Mouse (Mus musculus) kidney, adult 9 months (tissue): ENCODE results near the gene Crkl.
A peak's percentile ranks its signal among the peaks of the same experiment; 100 is the strongest.

Experiments
- DNase-seq: peaks from one replicate; pipeline ENCODE4 v3.0.0; 2022

Crkl gene

GRCm38 (mm10) chr16:17488478-17489468, 37.0 kb downstream of the Crkl start:
- peak; percentile 43 for DNase-seq

DNA sequence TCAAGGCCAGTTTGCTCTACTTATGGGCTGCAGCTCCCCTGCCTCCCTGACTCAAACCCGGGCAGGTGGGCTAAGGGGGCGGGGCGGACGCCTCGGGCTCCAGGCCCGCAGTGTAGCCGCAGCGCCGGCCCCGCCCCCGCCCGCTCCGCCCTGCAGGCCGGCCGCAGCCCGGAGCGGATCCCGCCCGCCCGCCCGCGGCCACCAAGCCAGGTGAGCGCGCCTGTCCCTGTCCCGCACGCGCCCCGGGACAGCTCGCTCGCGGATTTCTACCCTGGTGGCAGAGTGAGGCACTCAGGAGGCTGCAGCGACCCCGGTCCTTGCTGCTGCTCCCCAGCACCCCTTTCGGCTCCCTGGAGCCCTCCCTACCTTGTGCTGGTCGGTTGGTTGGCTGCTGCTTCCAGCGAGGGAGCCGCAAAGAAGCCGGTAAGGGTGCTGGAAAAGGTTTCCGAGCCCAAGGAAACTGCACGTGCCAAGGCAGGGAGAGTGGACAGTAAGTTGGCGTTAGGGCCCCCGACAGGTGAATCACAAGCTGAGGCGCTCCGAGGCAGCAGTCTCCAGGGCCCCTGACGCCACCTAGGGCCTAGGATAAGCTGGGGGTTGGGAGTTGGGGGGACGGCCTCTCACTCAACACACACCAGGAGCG, 37.8 kb downstream of the Crkl start, which contains the start of gene Aifm3:
Gene Aifm3, plus strand, starts transcription at position 143 of the 643 bp plus-strand sequence.
- DNase-seq: no peak

DNA sequence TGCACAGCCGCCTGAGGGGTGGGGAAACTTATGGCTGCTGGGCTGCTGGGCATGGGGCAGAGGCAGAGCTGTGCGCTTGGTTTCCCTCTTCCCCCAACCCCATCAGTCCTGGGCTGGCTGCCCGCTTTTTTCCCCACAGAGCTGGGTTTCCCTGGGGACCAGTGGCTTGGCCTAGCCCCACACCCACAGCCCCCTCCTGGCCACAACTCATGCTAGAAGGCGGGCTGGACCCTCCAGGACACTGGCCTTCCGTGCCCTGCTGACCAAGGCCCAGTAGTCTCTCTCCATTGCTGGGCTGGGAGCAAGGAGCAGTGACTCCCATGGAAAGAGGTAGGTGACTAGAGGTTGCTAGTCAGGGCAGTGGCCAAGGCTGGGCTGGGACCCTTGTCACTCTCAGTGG, 39.4 kb downstream of the Crkl start:
- no peak for DNase-seq

GRCm38 (mm10) chr16:17491896-17492561, 40.2 kb downstream of the Crkl start:
- no peak for DNase-seq

DNA sequence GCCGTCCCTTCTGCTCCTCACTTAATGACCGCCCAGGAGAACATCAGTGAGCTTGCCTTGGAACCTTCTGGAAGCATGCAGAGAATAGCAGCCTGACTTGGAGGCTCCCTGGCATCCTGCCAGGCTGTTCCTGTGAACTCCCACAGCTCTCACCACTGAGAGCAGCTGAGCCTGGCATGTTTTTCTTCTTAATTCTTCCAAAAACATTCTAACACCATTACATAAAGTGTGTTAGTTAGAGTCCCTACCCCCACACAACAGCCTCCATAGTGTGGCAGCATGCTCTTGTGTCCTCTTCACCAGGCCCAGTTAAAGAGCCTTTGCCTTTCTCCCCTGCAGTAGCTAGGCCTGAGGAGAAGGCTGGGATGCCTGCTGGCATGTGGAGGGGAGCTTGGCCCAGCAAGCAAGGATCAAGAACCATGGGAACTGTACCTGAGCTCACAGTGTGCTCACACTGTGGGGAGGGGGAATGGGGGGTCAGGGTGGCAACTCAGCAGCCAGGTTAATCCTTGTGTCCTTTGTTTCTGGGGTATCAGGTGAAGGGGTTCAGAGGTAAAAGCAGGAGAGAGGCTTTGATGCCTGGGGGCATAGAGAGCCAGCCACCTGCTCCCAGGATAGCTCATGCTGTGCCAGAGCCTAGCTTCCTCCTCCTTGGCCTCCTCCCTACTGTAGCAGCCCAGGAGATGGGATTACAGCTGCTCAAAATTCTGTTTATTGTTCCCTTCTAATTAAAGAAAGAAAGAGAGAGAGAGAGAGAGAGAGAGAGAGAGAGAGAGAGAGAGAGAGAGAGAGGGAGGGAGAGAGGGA, 44.9 kb downstream of the Crkl start:
- DNase-seq: peak; percentile 47

DNA sequence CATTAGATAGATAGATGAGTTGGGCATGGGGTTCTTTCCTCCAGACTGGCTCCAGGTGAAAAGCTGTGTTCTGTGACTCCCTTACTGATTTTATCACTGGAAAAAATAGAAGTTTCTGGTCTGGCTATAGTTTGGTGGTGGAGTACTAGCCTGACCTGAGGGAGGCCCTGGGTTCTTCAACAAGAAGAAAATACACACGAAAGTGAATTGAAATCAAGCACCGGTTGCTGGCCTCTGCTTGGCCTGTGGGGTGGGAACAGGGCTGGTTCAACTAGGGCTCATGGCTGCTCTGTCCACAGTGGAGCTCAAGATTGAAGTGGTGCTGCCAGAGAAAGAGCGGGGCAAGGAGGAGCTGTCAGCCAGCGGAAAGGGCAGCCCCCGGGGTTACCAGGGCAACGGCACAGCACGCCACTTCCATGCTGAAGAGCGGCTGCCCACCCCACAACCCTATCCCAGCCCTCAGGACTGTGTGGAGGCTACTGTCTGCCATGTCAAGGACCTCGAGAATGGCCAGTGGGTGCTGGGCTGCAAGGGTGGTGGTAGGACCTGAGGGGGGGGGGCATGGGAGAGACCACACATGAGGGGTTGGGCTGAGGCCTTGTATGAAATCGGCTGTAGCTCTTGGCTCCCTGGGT, 47.6 kb downstream of the Crkl start:
- no peak for DNase-seq

DNA sequence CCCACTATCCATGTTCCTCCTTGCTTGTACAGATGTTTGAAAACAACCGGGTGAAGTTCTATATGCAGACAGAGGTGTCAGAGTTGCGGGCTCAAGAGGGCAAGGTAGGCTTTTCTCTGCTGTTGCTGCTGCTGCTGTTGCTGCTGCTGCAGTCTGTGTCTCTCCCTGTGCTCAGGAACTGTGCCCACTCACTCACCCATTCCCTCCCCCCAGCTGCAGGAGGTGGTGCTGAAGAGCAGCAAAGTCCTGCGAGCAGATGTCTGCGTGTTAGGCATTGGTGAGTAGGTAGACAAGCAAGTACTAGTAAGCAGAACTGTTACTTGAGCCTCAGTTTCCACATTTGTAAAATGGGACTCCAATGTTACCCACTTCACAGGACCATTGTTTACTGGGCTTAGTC, 50.9 kb downstream of the Crkl start:
- no peak for DNase-seq

DNA sequence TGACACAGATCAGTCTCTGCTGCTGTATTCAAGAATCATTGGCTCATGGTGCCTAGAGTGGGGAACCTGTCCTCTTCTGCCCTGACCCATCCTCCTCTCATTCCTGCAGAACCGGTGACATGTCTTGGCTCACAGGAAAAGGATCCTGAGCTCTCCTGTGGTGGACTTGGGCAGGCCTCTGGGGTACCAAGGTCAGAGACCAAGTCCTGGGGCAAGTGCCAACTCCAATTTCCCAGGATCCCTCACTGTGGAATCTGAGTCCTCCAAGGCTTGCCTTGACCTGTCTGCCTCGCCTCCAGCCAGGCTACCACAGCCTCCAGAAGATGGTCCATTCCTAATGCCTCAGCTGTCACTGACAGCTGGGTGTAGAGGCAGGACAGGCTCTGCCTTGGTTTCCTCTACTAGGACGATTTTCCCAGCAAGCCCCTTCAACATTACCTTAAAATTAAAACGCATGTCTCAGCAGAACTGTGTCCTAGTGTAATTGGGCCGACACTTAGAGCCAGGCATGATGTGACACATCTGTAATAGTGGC, 55.3 kb downstream of the Crkl start:
- peak; percentile 80 for DNase-seq

GRCm38 (mm10) chr16:17508031-17508430, 56.2 kb downstream of the Crkl start:
- DNase-seq: peak; percentile 15

DNA sequence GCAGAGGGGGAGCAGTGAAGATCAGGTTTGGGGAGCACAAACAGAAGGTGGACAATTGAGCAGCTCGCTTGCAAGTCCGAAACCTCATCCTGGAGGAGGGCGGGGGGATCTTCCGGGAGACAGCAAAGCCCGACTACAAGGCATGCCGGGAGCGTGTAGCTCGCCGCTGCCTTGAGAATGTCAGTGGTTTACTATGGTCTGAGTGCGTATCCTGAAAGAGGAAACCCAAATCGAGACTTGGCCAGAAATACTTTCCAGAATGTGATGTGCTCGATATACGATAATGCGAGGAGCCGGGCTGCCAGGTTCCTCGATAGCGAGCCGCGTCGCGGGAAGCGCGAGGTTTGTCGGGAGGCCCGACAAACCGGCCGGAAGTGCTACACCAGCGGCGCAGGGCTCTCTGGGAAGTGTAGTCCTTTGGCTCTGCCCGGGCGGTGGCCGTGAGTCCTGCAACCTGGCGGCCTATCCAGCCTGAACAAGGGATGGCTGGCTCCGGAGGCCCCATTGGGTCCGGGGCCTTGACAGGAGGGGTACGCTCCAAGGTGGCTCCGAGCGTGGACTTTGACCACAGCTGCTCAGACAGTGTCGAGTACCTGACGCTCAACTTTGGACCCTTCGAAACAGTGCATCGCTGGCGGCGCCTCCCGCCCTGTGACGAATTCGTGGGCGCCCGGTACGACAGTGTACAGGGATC, 56.9 kb downstream of the Crkl start, which contains the start of gene Lztr1:
Gene Lztr1, plus strand, starts transcription at position 143 of the 694 bp plus-strand sequence.
- DNase-seq: peak; percentile 91

- no peak for DNase-seq
These were observed 57.4 kb downstream of the Crkl start for GRCm38 (mm10) chr16:17509240-17509597.

DNA sequence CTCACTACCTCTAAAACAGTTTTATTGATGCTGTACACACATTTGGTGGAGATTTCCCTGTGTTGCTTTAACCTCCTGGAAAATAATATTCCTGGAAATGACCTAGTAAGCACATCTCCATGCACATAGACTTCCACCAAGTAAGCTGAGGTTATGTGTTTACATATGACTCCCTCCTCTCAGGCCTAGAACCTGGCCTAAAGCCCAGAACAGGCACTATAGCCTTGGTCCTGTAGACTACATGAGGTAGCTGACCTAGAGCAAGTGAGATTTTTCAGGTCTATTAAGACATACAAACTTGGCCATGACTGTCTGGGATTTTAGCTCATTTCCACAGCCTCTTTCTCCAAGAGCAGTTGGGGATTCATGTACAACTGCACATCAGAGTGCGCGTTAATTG, 58.4 kb downstream of the Crkl start:
- no peak for DNase-seq

DNA sequence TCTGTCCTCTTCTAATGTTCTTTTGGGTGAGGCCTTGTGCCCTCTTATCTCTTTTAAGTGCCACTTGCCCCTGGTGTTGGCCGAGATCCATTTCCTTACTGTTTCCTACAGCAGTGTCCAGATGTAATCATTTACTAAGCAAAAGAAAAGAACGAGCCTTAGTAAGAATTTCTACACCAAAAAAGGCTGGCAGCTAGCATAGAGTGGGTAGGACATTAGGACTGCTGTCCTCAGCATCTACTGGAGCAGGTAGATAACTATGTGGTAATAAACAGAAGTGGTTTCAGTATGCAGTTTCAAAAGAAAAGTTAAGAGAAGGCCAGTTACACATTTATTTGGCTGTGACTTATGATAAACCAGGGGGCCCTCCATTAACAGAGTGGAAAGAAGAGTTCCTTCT, 58.9 kb downstream of the Crkl start:
- peak; percentile 87 for DNase-seq

DNA sequence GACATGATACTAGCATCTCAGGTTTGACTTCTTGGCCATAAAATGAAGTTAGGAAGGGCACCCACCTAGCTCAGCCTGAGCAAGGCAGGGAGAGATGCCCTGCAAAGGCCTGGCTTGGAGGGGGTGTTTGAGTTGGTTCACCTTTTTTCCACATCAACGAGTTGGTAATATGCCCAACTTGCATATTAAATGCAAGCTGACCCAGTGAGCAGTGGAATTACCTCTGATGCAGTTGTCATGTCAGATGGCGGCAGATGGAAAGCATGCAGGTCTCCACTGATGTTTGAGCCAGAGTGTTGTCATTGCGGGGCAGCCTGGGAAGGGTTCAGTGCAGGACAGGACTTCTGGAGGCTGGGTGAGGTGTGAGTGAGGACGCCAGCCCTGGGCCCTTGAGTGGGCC, 59.6 kb downstream of the Crkl start:
- peak; percentile 50 for DNase-seq

DNA sequence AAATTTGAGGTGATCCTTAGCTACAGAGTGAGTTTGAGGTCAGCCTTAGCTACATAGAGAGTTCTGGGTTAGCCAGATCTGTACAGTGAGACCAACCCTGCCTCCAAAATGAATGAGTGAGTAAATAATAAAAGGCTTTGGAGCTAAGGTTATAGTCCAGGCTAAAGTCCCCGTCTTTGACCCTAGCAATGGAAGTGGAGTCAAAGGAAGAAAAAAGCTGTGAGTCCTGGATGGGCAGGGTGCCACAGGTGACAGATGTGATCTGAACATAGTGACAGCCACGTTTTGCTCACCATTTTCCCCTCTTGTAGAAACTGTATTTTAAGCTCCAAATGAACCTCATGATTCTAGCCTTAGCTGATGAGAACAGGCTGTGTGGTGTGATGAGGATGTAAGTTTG, 67.1 kb downstream of the Crkl start:
- peak; percentile 56 for DNase-seq

GRCm38 (mm10) chr16:17524156-17524555, 72.4 kb downstream of the Crkl start:
- DNase-seq: no peak

DNA sequence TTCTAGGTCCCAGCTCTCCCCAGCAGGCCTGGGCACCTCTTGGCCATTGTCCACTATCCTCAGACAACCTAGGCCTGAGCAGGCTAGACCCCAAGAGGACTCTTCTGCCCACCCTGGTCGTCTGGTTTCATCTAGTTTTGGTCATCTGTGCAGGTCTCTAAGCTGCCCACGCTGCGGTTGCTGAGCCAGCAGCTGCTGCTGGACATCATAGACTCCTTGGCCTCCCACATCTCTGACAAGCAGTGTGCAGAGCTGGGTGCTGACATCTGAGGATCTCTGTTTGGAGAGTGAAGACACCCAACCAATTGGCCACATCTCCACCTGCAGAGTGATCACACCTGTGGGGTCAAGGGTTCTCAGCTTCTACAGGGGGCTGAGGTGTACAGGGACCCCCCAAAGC, 73.7 kb downstream of the Crkl start:
- no peak for DNase-seq

DNA sequence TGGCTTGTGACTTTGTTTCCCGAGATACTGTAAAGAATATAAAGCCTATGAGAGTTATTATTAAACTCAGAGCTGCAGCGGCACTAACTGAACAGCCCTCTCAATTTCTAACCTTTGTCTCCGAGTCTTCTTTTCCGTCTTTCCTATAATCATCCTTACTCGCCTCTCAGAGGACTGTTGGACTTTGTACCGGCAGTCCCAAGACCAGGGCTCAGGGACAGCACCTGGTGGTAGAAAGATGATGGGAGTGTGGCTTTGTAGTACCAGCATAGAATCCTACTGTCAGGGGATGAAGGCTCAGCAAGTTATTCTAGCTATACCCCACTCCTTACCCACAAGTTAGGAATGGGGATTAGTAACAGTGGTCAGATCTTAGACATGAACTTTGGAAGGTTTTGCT, 74.4 kb downstream of the Crkl start:
- peak; percentile 73 for DNase-seq

DNA sequence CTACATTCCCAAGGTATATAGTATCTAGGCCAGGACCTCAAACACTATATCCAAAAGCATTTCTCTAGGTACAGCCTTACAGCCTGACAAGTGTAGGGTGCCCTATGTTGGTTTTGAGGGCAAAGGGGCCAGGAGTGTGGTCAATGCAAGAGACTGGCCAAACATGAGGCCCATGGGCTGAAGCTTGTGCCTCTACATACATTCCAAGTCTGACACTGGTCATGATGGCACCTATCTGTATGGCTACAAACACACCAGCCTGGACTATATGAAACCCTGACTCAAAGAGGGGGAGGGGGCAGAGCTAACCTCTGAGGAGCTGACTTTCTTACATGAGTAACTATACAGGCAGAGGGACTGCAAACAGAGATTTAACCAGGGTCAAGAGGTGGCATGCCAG, 75.8 kb downstream of the Crkl start:
- no peak for DNase-seq

DNA sequence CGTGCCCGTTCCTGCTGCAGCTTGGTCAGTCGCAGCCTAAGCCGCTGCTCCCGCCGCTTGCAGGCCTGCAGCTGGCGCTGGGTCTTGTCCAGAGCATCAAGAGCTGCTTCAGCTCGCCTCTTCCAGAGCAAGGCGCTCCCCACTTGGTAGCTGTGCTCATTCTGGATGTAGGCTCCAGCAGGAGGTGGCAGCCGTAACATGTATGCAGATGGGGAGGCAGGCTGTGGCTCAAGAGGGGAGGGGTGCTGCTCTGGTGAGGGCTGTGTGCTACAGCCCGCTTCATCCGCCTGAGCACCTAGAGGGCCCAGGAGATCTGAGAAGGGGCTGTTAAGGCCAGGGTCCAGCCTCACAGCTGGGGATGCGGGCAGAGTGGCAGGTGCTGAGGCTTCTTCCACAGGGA, 76.5 kb downstream of the Crkl start:
- DNase-seq: no peak

DNA sequence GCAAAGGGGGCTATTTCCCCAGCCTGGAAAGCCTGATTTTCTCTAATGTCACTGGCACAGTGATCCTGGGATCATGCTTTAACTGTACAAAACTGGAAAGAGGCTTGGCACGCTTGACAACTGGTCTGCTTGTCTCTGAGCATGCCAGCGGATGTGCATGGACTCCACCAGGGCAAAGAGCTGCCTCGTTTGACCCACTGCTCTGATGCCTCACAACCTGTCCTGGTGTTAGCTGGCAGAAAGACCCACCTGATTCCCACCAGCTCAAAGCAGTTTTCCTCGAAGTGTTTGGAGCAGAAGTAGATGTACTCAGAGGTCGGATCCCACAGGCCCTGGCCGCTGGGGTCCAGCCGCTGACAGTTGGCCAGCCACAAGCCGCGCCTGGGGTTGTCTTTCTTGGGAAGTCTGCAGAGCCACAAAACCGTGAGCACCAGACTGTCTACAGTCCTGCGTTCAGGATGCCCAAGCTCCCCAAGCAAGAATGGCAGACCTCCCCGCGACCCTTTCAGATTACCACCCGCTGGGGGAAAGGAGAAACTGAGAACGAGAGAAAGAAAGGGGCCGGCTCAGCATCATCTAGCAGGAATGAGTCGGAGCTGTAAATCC, 78.3 kb downstream of the Crkl start:
- DNase-seq: peak; percentile 29
